Mouse (Mus musculus): Measurements from ENCODE around the gene Mob1a.

- TF ChIP-seq CTCF (IDR thresholded peaks at IDR 0.05; ENCODE audit: extremely low read depth, insufficient read length, insufficient replicate concordance, low read depth, low read length) (no peak), POLR2A (IDR thresholded peaks at IDR 0.05; ENCODE audit: low read depth, low read length) (no peak)
Observed at GRCm38 (mm10) chr6:83300447-83301229, 25.2 kb upstream of the Mob1a start.
